Mouse (Mus musculus) forebrain, embryonic 14.5 days (tissue): ENCODE results near the gene Exosc5. TPM values are rescaled to one million over a fixed set of nuclear protein-coding genes. Genes with fewer than 3 reads are reported as not detected.

Experiments used
- ATAC-seq: fragments of 200-750 bp; cut with Nextera tagmentation; 2 replicates; pipeline ENCODE4 v1.8.0; 2017; ENCODE audit warnings: mild to moderate bottlenecking, moderate library complexity
- DNase-seq: peaks from one replicate; pipeline ENCODE4 v3.0.0-alpha.2; 2015; ENCODE audit warnings: low spot score
- H3K27ac ChIP-seq: fragments of 300-500 bp; sonication (generic); 2 replicates; pipeline ENCODE4 v1.5.1; 2014; ENCODE audit warnings: low read depth, mild to moderate bottlenecking, control low read depth, low read length, moderate library complexity
- H3K27me3 ChIP-seq: fragments of 300-500 bp; sonication (generic); replicated peaks from 2 replicates; pipeline ENCODE4 v1.6.1; 2014; ENCODE audit warnings: low read length, control low read depth, mixed read lengths; ENCODE audit not compliant: control insufficient read depth, insufficient read depth
- H3K36me3 ChIP-seq: fragments of 300-500 bp; sonication (generic); 2 replicates; pipeline ENCODE4 v1.6.1; 2014; ENCODE audit warnings: low read length, control low read depth; ENCODE audit not compliant: control insufficient read depth, insufficient read depth
- H3K4me1 ChIP-seq: fragments of 300-500 bp; sonication (generic); 2 replicates; pipeline ENCODE4 v1.6.1; 2014; ENCODE audit warnings: antibody characterized with exemption, low read length, control low read depth; ENCODE audit not compliant: control insufficient read depth, insufficient read depth
- H3K4me2 ChIP-seq: fragments of 300-500 bp; sonication (generic); 2 replicates; pipeline ENCODE4 v1.6.1; 2014; ENCODE audit warnings: mild to moderate bottlenecking, control low read depth, low read length
- H3K4me3 ChIP-seq: fragments of 300-500 bp; sonication (generic); 2 replicates; pipeline ENCODE4 v1.5.1; 2014; ENCODE audit warnings: low read depth, low read length, control low read depth
- H3K9ac ChIP-seq: fragments of 300-500 bp; sonication (generic); 2 replicates; pipeline ENCODE4 v1.6.1; 2014; ENCODE audit warnings: mild to moderate bottlenecking, low read length, control low read depth, moderate library complexity
- H3K9me3 ChIP-seq: fragments of 300-500 bp; sonication (generic); replicated peaks from 2 replicates; pipeline ENCODE4 v1.6.1; 2016; ENCODE audit warnings: low read length, control low read depth, mixed read lengths; ENCODE audit not compliant: control insufficient read depth
- WGBS: fragments of 180-500 bp; shearing (Covaris S2); extraction: QIAGEN DNeasy Blood & Tissue Kit; methylation state at CpG from one replicate; pipeline ENCODE4 v1.1.7; 2014; 5-methylcytosine and 5-hydroxymethylcytosine counted together
- polyA plus RNA-seq: library from polyadenylated mRNA; unstranded; fragments of >200 nt; fragmentation: Nextera tagmentation; extraction: Ambion mirVana; gene quantifications from 2 replicates; pipeline ENCODE4 v1.2.1, GENCODE M21; 2014

Gene Exosc5
- polyA plus RNA-seq, 1 experiment from 2014 or later, result 53.9 TPM

- no peak overlapping the region; the same call in 1 of the 2 replicates for H3K4me3 ChIP-seq
- DNase-seq, result peak; percentile 29
- 20% methylated on average over 36 of the region's 38 CpGs for WGBS
- peak overlapping the region; percentile 25; the same call in 1 of the 2 replicates for H3K9ac ChIP-seq
- H3K27me3 ChIP-seq, result no peaks in the 10 kb centered on the region
- no peaks in the 10 kb centered on the region; the same call in 1 of the 2 replicates for H3K4me1 ChIP-seq
- ATAC-seq, result peak; percentile 49
- H3K36me3 ChIP-seq, result peaks cover 51% of the 10 kb centered on the region
- no peaks in the 10 kb centered on the region for H3K9me3 ChIP-seq
- peak overlapping the region; percentile 36 for H3K4me2 ChIP-seq
- H3K27ac ChIP-seq, result no peak overlapping the region
Observed at GRCm38 (mm10) chr7:25627431-25628322, 31.3 kb upstream of the Exosc5 start.

- Histone ChIP-seq H3K4me2 (no peak overlapping the region), H3K27me3 (no peaks in the 10 kb centered on the region), H3K4me1 (no peaks in the 10 kb centered on the region; the same call in 1 of the 2 replicates), H3K9me3 (no peaks in the 10 kb centered on the region), H3K36me3 (peaks cover 52% of the 10 kb centered on the region), H3K27ac (no peak overlapping the region), H3K9ac (no peak overlapping the region), H3K4me3 (no peak overlapping the region)
- 78% methylated on average over 8 of the region's 8 CpGs for WGBS
- no peak for ATAC-seq
- DNase-seq, result no peak
Observed at GRCm38 (mm10) chr7:25628323-25628620, 30.7 kb upstream of the Exosc5 start.

GRCm38 (mm10) chr7:25632679-25633078 is 26.3 kb upstream of the Exosc5 start:
- WGBS, result 89% methylated on average over 5 of the region's 5 CpGs
- peaks cover 57% of the 10 kb centered on the region for H3K36me3 ChIP-seq
- H3K4me2 ChIP-seq, result no peak overlapping the region

DNA sequence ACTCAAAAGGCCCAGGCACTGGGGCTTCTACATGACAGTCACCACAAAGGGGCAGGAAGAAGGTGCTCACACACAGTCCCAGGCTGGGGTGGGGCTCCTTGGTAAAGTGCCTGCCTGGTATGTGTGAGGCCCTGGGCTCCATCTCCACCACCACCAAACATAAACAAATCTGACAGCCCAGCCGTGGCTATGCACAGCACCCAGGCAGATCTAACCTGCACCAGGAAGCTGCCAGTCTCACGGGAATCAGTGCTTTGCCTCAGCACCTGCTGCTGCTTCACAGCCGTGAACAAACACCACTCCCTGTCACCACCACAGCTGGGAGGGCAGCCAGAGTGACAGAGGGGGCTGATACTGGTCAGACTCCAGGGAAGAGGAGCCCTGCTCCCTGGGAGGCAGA is 22.6 kb upstream of the Exosc5 start:
- Histone ChIP-seq H3K9me3 (no peaks in the 10 kb centered on the region), H3K4me3 (no peak overlapping the region), H3K4me1 (no peaks in the 10 kb centered on the region), H3K36me3 (peaks cover 40% of the 10 kb centered on the region), H3K27ac (no peak overlapping the region), H3K27me3 (no peaks in the 10 kb centered on the region), H3K4me2 (no peak overlapping the region), H3K9ac (no peak overlapping the region)
- ATAC-seq, result no peak
- no peak for DNase-seq
- WGBS, result 75% methylated on average over 3 of the region's 3 CpGs

More at GRCm38 (mm10) chr7:25632679-25633078, 26.3 kb upstream of the Exosc5 start:
- Histone ChIP-seq H3K27me3 (no peaks in the 10 kb centered on the region), H3K27ac (no peak overlapping the region), H3K9me3 (no peaks in the 10 kb centered on the region), H3K4me3 (no peak overlapping the region), H3K9ac (no peak overlapping the region), H3K4me1 (no peaks in the 10 kb centered on the region)
- DNase-seq (no peak), ATAC-seq (no peak)

DNA sequence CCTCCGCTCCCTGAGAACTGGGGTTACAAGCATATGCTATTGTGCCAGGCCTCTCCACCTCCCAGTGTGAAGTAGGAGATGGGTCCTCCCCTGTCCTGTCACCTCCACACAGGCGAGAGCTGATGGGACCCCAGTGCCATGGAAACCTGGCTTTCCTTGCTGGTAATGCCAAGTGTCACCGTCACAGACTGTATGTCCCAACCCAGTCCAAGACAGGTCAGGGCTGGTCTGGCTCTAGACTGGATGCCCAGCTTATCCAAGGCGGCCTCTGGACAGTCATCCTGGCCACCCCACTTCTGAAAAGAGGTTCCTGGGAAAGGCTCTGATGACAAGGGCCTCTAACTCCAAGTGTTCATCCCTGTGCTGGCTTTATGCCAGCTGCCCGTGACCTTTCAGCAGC is 21.9 kb upstream of the Exosc5 start:
- WGBS, result 90% methylated on average over 5 of the region's 5 CpGs
- H3K27ac ChIP-seq, result no peak overlapping the region
- no peak overlapping the region for H3K4me3 ChIP-seq
- H3K27me3 ChIP-seq, result no peaks in the 10 kb centered on the region
- peaks cover 38% of the 10 kb centered on the region for H3K36me3 ChIP-seq
- DNase-seq (no peak), ATAC-seq (no peak)
- H3K4me1 ChIP-seq, result no peaks in the 10 kb centered on the region
- no peak overlapping the region for H3K9ac ChIP-seq
- no peak overlapping the region for H3K4me2 ChIP-seq
- H3K9me3 ChIP-seq, result no peaks in the 10 kb centered on the region

GRCm38 (mm10) chr7:25639754-25640153 is 19.2 kb upstream of the Exosc5 start:
- no peak overlapping the region for H3K4me3 ChIP-seq
- no peak overlapping the region for H3K4me2 ChIP-seq
- ATAC-seq (no peak), DNase-seq (peak; percentile 17)
- no peaks in the 10 kb centered on the region for H3K9me3 ChIP-seq
- WGBS, result 87% methylated on average over 4 of the region's 4 CpGs
- no peaks in the 10 kb centered on the region for H3K4me1 ChIP-seq
- no peak overlapping the region for H3K27ac ChIP-seq
- H3K27me3 ChIP-seq, result no peaks in the 10 kb centered on the region
- H3K36me3 ChIP-seq, result 0 out of 2 replicates have a peak, but pooled peaks cover 23% of the 10 kb centered on the region
- no peak overlapping the region for H3K9ac ChIP-seq

- H3K27me3 ChIP-seq, result no peaks in the 10 kb centered on the region
- no peak for ATAC-seq
- WGBS, result 75% methylated on average over 10 of the region's 10 CpGs
- no peak for DNase-seq
- H3K4me2 ChIP-seq, result no peak overlapping the region
- H3K9ac ChIP-seq, result no peak overlapping the region
- H3K4me3 ChIP-seq, result no peak overlapping the region
- H3K27ac ChIP-seq, result no peak overlapping the region
- H3K4me1 ChIP-seq, result no peaks in the 10 kb centered on the region
- H3K36me3 ChIP-seq, result 0 out of 2 replicates have a peak, but pooled peaks cover 3% of the 10 kb centered on the region
- no peaks in the 10 kb centered on the region for H3K9me3 ChIP-seq
Observed at GRCm38 (mm10) chr7:25644136-25644535, 14.8 kb upstream of the Exosc5 start.

DNA sequence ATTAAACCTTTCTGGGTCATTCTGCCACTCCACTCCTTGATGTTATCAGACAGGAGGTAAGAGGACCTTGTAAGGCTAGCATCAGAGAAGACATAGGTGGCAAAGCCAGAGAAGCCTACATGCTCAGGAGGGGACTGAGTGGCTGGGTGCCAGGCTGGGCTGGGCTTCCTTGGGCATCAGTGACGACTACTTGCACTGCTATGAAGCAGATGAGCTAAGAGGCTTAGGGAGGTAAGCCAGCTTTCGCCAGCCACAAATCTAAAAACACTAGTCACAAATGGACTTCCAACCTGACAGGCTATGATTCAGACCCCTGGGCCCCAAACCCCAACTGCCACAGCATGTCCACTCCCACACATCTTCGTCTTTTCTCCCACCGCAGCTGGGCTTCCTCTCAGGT is 14.3 kb upstream of the Exosc5 start:
- ATAC-seq (no peak), DNase-seq (no peak)
- no peak overlapping the region for H3K27ac ChIP-seq

DNA sequence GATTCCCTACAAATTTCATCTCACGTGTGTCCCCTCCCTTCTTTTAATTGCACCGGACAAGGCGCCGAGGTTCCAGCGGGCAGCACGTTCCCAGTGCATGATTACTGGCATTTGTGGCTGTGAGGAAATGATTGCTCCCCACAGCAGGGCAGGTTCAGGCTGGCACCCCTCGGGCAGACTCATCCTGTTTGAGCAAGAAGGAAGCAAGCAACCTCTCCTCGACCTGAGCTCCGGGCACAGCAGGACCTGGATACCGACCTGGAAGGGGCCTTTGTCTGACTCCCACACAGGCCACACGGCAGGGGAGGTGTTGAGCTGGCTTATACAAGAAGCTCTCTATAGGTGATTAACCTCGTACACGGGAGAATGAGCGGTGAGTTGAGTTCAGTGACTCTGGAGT is 13.9 kb upstream of the Exosc5 start:
- Histone ChIP-seq H3K36me3 (no peaks in the 10 kb centered on the region), H3K4me1 (no peaks in the 10 kb centered on the region), H3K9ac (no peak overlapping the region), H3K4me2 (no peak overlapping the region), H3K4me3 (no peak overlapping the region), H3K27me3 (no peaks in the 10 kb centered on the region), H3K27ac (no peak overlapping the region), H3K9me3 (no peaks in the 10 kb centered on the region)
- WGBS, result 34% methylated on average over 14 of the region's 14 CpGs
- DNase-seq (no peak), ATAC-seq (no peak)

More for the DNA sequence above, 14.3 kb upstream of the Exosc5 start:
- 78% methylated on average over 4 of the region's 4 CpGs for WGBS
- Histone ChIP-seq H3K4me2 (no peak overlapping the region), H3K27me3 (no peaks in the 10 kb centered on the region), H3K4me1 (no peaks in the 10 kb centered on the region), H3K9me3 (no peaks in the 10 kb centered on the region), H3K9ac (no peak overlapping the region), H3K4me3 (no peak overlapping the region), H3K36me3 (0 out of 2 replicates have a peak, but pooled peaks cover 3% of the 10 kb centered on the region)
